Mouse (Mus musculus) naive thymus-derived CD4-positive, alpha-beta T cell, adult 5 months (primary cell): Measurements from ENCODE around the gene Klk13. TPM values are rescaled to one million over a fixed set of nuclear protein-coding genes. Genes with fewer than 3 reads are reported as not detected.

Experiments
- polyA plus RNA-seq: library from polyadenylated mRNA; unstranded; fragments of 100-300 nt; shearing (Covaris generic); gene quantifications from one replicate; pipeline ENCODE4 v1.2.1, GENCODE M21; 2017

Gene Klk13
- not detected for polyA plus RNA-seq

DNA sequence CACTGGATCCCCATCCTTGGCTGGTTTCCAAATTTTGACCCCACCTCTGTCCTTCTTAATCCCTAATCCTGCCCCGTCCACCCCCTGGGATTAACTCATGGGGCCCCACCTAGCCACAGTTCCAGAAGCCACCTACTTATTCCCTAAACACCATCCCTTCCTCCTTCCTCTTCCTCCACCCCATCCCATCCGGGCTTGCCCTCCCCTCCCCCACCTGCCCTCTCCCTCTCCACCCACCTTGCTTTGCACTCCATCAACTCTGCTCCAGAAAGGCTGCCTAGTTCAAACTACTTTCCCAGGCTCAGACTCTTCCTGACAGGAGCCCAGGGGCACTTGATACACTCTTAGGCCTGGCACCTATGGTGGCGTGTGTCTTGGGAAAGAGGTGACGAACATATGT is at the start of gene Klk13:
TSS of gene Klk13 (plus strand) at position 301 of the 400 bp plus-strand sequence.

DNA sequence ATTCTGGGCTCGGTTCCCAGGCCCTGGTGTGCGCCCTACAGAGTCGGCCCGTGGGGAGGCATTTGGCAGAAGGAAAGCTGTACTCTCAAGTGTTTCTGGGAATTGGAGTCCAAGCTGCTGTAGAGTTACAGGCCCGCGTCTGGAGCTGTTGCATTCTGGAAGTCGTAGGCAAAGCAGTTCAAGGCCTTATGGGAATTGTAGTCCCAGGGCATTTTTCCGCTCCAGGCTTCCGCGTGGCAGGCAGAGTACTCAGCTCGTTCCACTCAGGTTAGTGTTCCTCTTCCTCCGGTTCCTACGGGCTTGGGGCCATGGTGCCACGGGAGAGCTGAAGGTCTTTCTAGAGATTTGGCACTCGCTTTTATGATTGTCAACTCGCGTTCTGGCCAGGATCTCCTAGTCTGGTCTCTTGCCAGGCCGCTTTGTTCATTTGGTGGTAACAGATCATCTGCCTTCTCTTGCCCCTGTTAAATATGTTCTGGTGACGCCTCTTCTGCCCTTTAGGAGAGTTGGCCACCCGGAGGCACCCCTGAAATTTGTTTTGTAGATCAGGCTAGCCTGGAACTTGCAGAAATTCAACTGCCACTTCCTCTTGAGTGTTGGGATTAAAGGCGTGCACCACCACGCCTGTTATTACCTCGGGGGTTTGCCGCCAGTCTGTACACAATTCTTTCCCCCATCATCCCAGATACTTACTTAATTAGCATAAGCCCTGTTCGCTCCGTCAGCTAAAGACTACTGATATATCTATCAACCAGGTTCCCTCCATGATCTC is 40.4 kb upstream of the Klk13 start, which contains the start of gene Ctu1:
TSS of gene Ctu1 (plus strand) at position 208 of the 772 bp plus-strand sequence.

DNA sequence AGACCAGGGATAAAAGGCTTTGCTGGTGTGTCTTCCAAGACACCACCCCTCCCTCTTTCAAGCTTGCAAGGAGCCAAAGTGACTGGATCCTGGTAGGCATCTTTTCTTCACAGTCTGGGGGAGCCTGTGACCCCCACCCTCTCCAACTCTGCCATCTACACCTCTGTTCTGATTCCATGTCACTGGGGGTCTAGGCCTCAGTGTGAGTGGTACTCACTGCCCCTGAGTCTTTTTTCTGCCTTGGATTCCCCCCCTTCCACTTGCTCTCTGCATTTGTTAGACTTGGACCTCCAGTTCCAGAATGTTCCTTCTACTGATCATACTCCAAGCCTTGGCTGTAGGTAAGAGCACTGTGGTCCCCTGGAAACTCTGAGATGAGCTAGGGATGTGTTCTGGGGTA is 22.2 kb upstream of the Klk13 start, which contains the start of gene Klk14:
TSS of gene Klk14 (plus strand) at position 301 of the 400 bp plus-strand sequence.

DNA sequence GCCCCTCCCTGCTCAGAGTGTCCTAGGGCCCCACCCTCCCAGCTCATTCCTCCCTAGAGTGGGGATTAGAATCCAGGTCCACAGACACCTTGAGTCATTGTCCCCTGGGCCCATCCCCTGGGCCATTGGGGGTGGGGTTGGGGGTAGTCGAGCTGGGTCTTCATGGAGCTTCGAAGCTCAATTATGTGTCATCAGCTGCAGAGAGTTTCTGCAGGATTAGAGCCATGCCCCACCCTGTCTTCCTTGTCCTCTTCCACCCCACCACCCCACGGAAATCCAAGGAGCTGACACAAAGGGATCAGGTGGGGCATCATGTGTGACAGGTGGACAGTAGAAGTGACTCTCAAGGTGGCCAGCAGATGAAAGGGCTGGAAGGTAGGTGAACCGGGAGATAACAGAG is 56.2 kb downstream of the Klk13 start, which contains the start of gene Klk12:
TSS of gene Klk12 (plus strand) at position 301 of the 400 bp plus-strand sequence.

DNA sequence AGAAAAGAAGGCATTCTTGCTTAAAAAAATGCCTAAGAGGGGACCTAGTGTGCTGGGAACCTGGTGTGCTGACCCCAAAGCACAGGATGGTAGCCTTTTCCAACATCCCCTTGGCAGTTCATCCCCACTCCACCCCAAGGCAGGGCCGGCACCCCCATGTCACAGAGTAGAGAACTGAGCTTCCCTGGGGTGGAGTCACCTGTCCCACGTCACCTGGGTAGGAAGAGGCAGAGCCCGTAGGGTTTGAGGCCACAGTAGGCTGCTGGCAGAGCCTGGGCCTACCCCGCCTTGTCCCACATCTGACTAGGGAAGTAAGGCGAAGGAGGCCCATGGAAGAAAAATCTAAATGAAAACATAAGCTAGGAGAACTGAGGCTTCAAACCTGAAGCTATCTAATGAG is 62.0 kb downstream of the Klk13 start, which contains the start of gene Klk11:
TSS of gene Klk11 (plus strand) at position 241 of the 400 bp plus-strand sequence.

Other genes starting within 250 kb of the Klk13 start
- 0.75 TPM for gene Vsig10l, start 249.4 kb upstream of the Klk13 start, polyA plus RNA-seq
- not detected for gene Iglon5, start 222.5 kb upstream of the Klk13 start, polyA plus RNA-seq
- not detected for gene 4931406B18Rik, start 206.6 kb upstream of the Klk13 start, polyA plus RNA-seq
- gene Cd33, start 168.1 kb upstream of the Klk13 start, polyA plus RNA-seq: not detected
- 4.4 TPM for gene Zfp658, start 150.3 kb upstream of the Klk13 start, polyA plus RNA-seq
- gene Zfp719, start 133.0 kb upstream of the Klk13 start, polyA plus RNA-seq: 4.4 TPM
- gene Zfp819, start 105.4 kb upstream of the Klk13 start, polyA plus RNA-seq: not detected
- not detected for gene Ceacam18, start 77.9 kb upstream of the Klk13 start, polyA plus RNA-seq
- 0.50 TPM for gene Siglece, start 52.4 kb upstream of the Klk13 start, polyA plus RNA-seq
- 6.1 TPM for gene Ctu1, start 40.6 kb upstream of the Klk13 start, polyA plus RNA-seq
- not detected for gene Klk14, start 22.1 kb upstream of the Klk13 start, polyA plus RNA-seq
- not detected for gene Klk12, start 56.3 kb downstream of the Klk13 start, polyA plus RNA-seq
- not detected for gene Klk11, start 62.0 kb downstream of the Klk13 start, polyA plus RNA-seq
- gene Klk10, start 68.5 kb downstream of the Klk13 start, polyA plus RNA-seq: not detected
- not detected for gene Klk9, start 79.3 kb downstream of the Klk13 start, polyA plus RNA-seq
- 69.3 TPM for gene Klk8, start 85.0 kb downstream of the Klk13 start, polyA plus RNA-seq
- gene Klk7, start 98.7 kb downstream of the Klk13 start, polyA plus RNA-seq: not detected
- not detected for gene Klk6, start 111.9 kb downstream of the Klk13 start, polyA plus RNA-seq
- gene Klk5, start 129.4 kb downstream of the Klk13 start, polyA plus RNA-seq: not detected
- not detected for gene Klk4, start 168.6 kb downstream of the Klk13 start, polyA plus RNA-seq
- not detected for gene Klk15, start 221.2 kb downstream of the Klk13 start, polyA plus RNA-seq
- not detected for gene Klk1b8, start 238.1 kb downstream of the Klk13 start, polyA plus RNA-seq